Comparison of ENCODE assay signal across 8 mouse cellular contexts in the genomic region with DNA sequence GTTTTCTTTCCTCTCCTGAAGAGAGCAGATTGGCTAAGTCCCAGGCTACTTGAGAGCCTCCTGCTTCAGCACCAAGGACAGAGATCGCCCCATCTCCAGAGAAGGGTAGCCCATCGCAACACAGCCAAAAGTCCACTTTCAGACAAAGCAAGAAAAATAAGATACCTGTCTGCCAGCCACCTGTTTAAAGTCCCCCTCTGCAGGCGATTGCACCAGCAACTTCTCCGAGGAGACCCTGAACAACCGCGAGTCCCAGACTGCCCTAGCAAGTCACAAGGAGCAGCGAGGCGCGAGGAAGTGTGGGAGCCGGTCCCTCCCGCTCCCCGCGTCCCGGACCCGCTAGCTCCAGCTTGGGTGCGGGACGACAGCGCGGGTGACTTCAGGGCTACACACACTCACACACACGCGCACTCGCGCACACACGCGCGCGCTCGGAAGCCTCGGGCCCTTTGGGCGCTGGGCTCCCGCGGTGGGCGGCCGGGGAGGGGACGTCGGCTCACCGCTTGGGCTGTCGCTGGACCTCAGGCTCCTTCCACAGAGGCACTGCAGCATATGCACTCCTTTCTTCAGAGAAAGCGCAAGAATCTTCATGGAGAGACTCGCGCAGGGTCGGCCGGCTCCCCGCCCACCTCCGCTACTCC.
A peak's percentile ranks its signal among the peaks of the same experiment; 100 is the strongest.
DNase-seq lines count a peak whose midpoint lies in the region; ATAC-seq and TF ChIP-seq lines count a peak whose summit lies in the region.

No protein-coding gene starts in this region.

- under 1% methylated on average over 45 of the region's 45 CpGs for WGBS in midbrain, embryonic 15.5 days

- no peaks in the 10 kb centered on the region for H3K79me2 ChIP-seq in CH12.LX (replicated peaks; ENCODE audit: control insufficient read depth, extremely low read depth, insufficient read depth, poor library complexity, severe bottlenecking)

- no peak for TF ChIP-seq CTCF in CH12.LX (conservative IDR thresholded peaks at IDR 0.05 in 1 of 2, IDR thresholded peaks at IDR 0.05 in 1 of 2; ENCODE audit: low read depth in 2 of 2, low read length in 2 of 2)
- no peak for TF ChIP-seq CTCF in cortical plate, adult 2 months (IDR thresholded peaks at IDR 0.05; ENCODE audit: extremely low read depth, insufficient read depth, low read length)

- no peaks in the 10 kb centered on the region for H3K27me3 ChIP-seq in CH12.LX (replicated peaks)
- H3K27me3 ChIP-seq in midbrain, embryonic 15.5 days (replicated peaks): peaks cover 31% of the 10 kb centered on the region

- no peak overlapping the region for H3K27ac ChIP-seq in CH12.LX (ENCODE audit: insufficient read depth, low read depth)
- H3K27ac ChIP-seq in cortical plate, adult 2 months (ENCODE audit: insufficient read depth, low read length): no peak overlapping the region
- H3K27ac ChIP-seq in midbrain, embryonic 15.5 days: no peak overlapping the region

- no peak overlapping the region for H3K9ac ChIP-seq in CH12.LX (ENCODE audit: insufficient read depth, low read depth)
- peak overlapping the region; percentile 52 for H3K9ac ChIP-seq in midbrain, embryonic 15.5 days

- intact Hi-C loops in heart, postnatal 36 days (cut with DNase I): no loop called here

- no peak for TF ChIP-seq EP300 in CH12.LX (IDR thresholded peaks at IDR 0.05; ENCODE audit: low read length)

- H3K4me3 ChIP-seq in CH12.LX (replicated peaks in 1 of 3; ENCODE audit: low read depth in 2 of 3, low read length in 2 of 3, poor library complexity in 1 of 3): no peak overlapping the region
- peak overlapping the region; percentile 53 for H3K4me3 ChIP-seq in cortical plate, adult 2 months (ENCODE audit: insufficient read depth, low read length)
- peak overlapping the region; percentile 71 for H3K4me3 ChIP-seq in midbrain, embryonic 15.5 days

- DNase-seq in cerebellum, adult 9-11 months: no peak
- DNase-seq in CH12.LX (ENCODE audit: extremely low read depth): peak; percentile 15
- peak; percentile 13 to 18 for DNase-seq in heart, postnatal 36 days
- peak; percentile 84 to 87 for DNase-seq in kidney, postnatal 4 days
- peak; percentile 25 for DNase-seq in urinary bladder, postnatal 25 days (ENCODE audit: low spot score)

- in situ Hi-C loops in CH12.LX (cut with MboI; ENCODE audit: low pct_ligation_motif_present, low pct_unique_long_range_greater_than_20kb, low sequenced_read_pairs): no loop called here

- peak; percentile 33; the same call in 1 of the 2 replicates for ATAC-seq in cerebellum, adult (ENCODE audit: insufficient number of reproducible peaks, low FRiP score, low TSS enrichment)
- peak; percentile 87 for ATAC-seq in midbrain, embryonic 15.5 days (replicated peaks)

- no peak for TF ChIP-seq RAD21 in CH12.LX (IDR thresholded peaks at IDR 0.05; ENCODE audit: low read depth, low read length)

- TF ChIP-seq POLR2A in CH12.LX (IDR thresholded peaks at IDR 0.05; ENCODE audit: low read depth, low read length): no peak
- TF ChIP-seq POLR2A in cortical plate, adult 2 months (IDR thresholded peaks at IDR 0.05; ENCODE audit: extremely low read depth, insufficient read depth, low read length): no peak

- dilution Hi-C loops in CH12.LX (cut with MboI; ENCODE audit: extremely low pct_ligation_motif_present, extremely low pct_unique_long_range_greater_than_20kb, low sequenced_read_pairs): no loop called here

- H3K4me2 ChIP-seq in CH12.LX (ENCODE audit: insufficient read depth, low read depth, poor library complexity, severe bottlenecking): no peak overlapping the region
- peak overlapping the region; percentile 99 for H3K4me2 ChIP-seq in midbrain, embryonic 15.5 days

- H3K9me3 ChIP-seq in CH12.LX (replicated peaks; ENCODE audit: low read length): peaks cover 13% of the 10 kb centered on the region
- no peaks in the 10 kb centered on the region for H3K9me3 ChIP-seq in midbrain, embryonic 15.5 days

- H3K36me3 ChIP-seq in CH12.LX (replicated peaks in 1 of 2; ENCODE audit: control insufficient read depth in 1 of 2, insufficient read depth in 1 of 2, low read length in 1 of 2): no peaks in the 10 kb centered on the region
- no peaks in the 10 kb centered on the region for H3K36me3 ChIP-seq in midbrain, embryonic 15.5 days (replicated peaks)

- no peaks in the 10 kb centered on the region for H3K4me1 ChIP-seq in CH12.LX (ENCODE audit: control insufficient read depth in 1 of 2, insufficient read depth in 2 of 2)
- peaks cover 2% of the 10 kb centered on the region; the same call in 1 of the 2 replicates for H3K4me1 ChIP-seq in cortical plate, adult 2 months (ENCODE audit: control insufficient read depth, insufficient read depth, low read length)
- H3K4me1 ChIP-seq in midbrain, embryonic 15.5 days: 0 out of 2 replicates have a peak, but pooled peaks cover 10% of the 10 kb centered on the region

TF ChIP-seq in CH12.LX, 34 proteins besides CTCF, POLR2A, EP300 and RAD21:
- TF ChIP-seq MAX (IDR thresholded peaks at IDR 0.05; ENCODE audit: low read length) (no peak), BHLHE40 (IDR thresholded peaks at IDR 0.05; ENCODE audit: low read depth, low read length) (no peak), PAX5 (IDR thresholded peaks at IDR 0.05; ENCODE audit: low read length) (no peak), IRF4 (IDR thresholded peaks at IDR 0.05; ENCODE audit: low read depth, low read length) (no peak), ELF1 (IDR thresholded peaks at IDR 0.05; ENCODE audit: low read depth, low read length) (no peak), USF1 (IDR thresholded peaks at IDR 0.05; ENCODE audit: low read depth, low read length) (no peak), USF2 (conservative IDR thresholded peaks at IDR 0.05; ENCODE audit: low read depth, low read length) (no peak), GABPA (IDR thresholded peaks at IDR 0.05; ENCODE audit: insufficient replicate concordance, low read depth, low read length) (no peak)

Comparison
In these comparisons a context has a peak if more than half of its experiments do, and no peak if none do; other contexts are left out.
1. H3K4me3 ChIP-seq: peak in cortical plate, adult 2 months (single experiment) and midbrain, embryonic 15.5 days (single experiment); none in CH12.LX (0 of 3).